Mouse (Mus musculus): ENCODE data around the gene Dis3. TPM values are rescaled to one million over a fixed set of nuclear protein-coding genes. Genes with fewer than 3 reads are reported as not detected.

Gene Dis3
- total RNA-seq (2021) = 21.2 and 24.9 TPM in 2 replicates
- long read RNA-seq, full-length matches to known transcripts = 3 of 12 reads
- long read RNA-seq, partial matches to known transcripts = 7 of 12 reads
- long read RNA-seq, other reads (novel, unspliced or antisense) = 2 of 12 reads

DNA sequence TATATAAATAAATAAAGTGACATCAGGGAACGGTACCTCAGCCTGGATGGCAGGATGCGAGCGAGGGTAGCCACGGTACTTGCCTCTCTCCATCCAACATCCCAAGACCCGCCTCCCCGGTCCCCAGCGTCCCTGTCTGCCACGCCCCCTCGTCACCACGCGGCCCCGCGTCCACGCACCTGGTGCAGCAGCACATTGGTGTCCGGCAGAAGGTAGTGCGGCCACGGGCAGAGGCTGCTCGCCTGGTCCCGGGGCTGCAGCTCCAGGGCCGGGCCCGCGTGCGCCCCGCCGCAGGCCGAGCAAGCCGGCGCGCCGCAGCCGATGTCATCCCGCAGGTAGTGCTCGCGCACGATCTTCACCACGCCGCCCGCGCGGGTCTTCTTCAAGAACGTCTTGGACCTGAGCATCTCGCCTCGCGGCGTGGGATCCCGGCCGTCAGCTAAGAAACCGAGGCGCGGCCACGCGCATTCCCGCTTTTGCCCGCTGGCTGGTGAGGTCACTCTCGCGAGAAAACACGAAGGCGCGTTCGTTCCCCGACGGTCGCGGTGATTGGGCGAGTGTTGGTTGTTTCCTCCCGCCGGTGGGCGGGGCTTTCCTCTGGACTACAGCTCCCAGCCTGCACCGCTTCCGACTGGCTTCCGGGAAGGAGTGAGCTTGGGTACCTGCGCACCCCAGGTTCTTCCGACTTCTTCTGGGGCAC lies at the start of gene Dis3, which contains the start of gene Pibf1:
TSS of gene Dis3 (minus strand) at position 504 of the 700 bp plus-strand sequence.
TSS of gene Pibf1 (plus strand) at position 158 of the 700 bp plus-strand sequence.
- peak; percentile 99 for DNase-seq

DNA sequence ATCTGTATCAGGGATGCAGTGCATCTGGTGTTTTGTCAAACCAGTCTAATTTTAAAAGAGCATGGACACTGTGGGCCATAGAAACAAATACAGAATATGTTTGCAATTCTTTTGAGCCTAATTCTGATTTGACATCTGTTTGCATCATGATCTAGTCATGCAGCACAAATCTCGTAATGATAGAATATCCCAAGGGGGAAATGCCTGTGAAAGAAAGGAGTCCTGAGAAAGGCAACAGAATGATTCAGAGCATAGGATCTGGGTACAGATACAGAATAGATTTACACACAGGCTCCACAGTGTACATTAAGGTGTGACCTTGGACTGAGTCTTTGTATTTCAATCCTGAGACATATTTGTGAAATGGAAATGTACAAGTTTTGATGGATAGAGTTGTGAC lies 47.3 kb upstream of the Dis3 start:
- DNase-seq = no peak

DNA sequence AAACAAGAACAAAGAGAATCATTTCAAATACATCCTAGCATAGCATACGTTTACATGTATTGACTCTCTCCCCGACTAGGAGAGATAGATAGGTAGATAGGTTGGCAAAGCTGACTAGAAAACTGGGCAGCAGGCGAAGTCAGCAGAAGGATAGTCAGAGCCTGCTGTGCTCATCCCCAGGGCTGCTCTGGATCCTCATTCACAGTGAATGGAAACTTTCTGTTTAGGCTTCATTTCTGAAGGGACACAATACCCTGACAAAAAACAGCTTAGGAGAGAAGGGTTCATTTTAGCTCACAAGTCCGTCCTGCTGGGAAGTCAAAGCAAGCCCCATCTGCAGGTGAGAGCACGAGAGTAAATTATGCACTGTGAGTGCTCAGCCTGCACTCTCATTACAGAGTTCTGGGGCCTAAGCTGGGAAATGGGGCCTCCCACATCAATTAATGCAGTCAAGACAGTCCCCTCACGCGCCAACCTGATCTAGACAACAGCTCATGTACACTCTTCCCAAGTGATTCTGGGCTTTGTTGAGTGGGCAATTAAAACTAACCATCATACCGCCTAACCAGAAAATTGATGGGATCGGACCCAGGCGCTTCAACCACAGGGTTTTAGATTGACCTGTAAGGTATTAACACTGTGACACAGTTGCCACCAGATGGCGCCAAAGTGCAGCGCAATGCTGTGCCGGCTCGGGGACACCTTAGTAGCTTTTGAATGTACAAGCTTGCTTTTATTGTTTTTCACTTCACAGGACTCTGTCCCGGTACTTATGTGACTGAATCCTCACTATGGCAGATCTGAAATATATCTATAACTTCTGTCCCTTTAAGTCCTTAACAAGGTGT lies 42.4 kb upstream of the Dis3 start:
- peak; percentile 87 for DNase-seq

DNA sequence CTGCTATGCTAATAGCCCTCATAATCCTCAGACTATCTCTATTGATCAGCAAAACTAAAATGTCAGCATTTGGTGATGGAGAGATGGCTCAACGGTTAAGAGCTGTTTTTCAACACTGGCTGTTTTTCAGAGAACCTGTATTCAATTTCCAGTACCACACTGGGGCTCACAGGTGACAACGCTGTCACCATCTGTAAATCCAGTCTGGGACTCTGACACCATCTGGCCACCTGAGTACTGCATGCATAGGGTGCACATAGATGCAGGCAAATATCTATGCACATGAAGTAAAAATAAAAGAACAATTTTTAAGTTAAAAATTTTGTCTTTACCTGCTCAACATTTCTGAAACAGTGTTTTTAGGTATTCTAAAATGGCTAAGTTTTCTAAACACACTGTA lies 40.5 kb upstream of the Dis3 start:
- no peak for DNase-seq

DNA sequence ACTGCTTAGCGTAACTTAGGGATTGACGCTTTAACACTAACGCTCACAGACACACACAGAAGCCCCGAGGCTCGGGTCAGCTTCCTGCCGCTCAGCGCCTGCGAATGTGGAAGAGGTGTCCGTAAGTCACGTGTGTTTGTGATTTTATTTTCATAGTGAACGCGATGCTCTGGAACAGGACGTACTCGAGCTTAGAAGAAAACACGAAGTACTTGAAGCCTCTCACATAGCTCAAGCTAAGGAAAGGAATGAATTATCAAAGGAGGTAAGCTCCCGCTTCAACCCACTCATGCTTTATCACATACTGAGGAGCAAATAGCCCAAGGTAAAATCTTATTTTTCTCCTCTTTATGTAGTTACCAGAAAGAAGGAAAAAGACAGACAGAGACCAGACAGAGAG lies 36.7 kb upstream of the Dis3 start:
- no peak for DNase-seq

DNA sequence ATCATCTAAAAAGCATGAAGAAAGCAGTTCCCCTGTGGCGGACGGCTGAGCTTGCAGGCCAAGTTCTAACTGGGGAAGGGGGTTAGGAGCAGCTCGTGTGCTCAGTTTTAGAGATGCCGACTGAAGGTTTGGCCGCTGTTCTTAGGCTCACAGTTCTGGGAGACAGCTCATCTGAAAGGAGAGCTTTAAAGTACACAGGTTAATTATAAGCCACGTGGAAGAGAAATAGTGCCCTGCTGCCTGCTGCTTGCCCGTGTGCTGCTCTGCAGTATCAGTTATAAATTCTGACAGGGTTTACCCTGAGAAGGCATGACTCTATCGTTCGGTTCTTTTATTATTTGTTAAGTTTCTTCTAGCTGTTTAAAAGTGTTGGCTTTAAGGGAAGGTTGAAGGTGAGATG lies 36.2 kb upstream of the Dis3 start:
- no peak for DNase-seq

DNA sequence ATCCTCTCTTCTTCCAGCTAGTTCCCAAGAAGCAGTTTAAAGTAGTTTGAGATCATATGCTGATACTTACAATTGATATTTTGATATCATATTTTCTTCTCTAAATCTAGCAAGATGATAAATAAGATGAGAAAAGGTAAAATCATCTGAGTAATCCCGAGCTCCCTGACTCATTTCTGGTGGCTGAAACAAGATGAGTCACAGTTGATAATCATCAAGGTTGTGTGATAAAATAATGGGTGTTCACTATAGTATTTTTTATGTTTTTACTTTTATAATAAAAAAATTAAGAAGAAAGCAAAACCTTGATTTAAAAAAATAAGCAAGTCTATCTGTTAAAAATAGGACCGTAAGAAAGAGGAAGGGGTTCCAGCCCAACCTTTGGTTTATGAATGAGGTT lies 34.5 kb upstream of the Dis3 start:
- DNase-seq = no peak

DNA sequence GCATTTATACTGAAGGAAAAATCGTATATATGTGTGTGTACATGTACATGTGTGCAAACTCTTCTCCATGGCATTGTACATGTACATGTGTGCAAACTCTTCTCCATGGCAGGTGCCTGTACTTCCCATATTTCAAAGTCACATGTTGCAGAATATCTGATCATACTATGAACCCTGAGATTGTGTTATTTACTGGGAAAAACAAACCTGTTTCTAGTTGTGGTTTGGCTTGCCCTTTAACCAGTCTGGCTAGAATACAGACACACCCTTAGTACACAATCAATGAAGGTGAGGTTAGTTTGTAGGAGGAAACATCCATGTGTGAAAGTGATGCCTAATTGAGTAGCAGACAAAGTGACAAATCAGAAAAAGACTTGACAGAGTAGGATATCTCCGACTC lies 29.5 kb upstream of the Dis3 start:
- DNase-seq = no peak

DNA sequence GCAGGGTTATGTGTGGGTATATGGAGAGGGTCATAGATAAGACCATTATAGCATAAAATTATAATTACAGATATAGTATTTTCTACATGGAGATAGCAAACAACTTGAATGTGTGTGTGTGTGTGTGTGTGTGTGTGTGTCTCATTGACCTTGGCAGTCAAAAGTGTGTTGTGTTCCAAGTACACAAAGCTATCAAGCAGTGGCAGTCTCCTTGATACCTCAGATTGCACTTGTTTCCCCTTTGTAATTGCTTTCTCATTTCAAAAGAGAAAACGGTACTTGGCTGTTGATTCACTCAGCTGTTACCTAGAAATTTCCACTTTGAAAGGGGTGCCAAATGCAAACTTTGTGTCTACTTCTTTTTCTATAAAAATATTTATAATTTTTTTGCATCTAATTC lies 27.9 kb upstream of the Dis3 start:
- no peak for DNase-seq

DNA sequence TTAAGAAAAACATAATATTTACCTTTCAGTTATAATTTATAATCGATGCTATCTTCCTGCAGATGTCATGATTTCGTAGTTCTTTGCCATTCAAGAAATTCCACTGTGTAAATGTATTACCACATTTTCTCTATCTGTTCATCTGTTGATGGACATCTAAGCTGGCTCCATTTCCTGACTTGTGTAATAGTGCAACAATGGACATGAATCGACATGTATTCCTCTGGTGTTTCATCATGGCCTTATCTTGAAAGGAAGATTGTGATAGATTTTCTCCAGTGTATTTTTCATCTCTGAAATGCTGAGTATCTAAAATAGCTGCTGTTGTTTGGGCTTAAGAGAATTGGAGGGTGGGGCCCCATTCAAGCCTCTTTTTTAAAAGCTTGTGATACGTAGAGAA lies 27.1 kb upstream of the Dis3 start:
- no peak for DNase-seq

DNA sequence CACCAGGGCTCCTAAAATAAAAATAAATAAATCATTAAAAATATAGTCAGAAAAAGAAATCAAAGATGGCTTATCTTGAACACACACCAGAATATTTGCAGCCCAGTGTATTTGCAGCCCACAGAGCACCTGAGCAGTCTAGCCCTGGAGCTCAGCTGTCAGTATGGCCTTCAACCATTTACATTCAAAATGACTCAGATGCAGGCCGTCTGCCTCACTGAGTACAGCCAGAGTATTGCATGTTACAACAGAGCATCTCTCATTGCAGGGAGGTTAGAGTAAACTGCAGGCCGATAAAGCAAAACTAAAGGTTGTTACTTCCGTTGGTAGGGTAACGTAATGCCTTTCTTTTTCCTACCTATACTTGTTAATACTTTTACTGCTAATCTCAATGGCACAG lies 24.5 kb upstream of the Dis3 start:
- no peak for DNase-seq

DNA sequence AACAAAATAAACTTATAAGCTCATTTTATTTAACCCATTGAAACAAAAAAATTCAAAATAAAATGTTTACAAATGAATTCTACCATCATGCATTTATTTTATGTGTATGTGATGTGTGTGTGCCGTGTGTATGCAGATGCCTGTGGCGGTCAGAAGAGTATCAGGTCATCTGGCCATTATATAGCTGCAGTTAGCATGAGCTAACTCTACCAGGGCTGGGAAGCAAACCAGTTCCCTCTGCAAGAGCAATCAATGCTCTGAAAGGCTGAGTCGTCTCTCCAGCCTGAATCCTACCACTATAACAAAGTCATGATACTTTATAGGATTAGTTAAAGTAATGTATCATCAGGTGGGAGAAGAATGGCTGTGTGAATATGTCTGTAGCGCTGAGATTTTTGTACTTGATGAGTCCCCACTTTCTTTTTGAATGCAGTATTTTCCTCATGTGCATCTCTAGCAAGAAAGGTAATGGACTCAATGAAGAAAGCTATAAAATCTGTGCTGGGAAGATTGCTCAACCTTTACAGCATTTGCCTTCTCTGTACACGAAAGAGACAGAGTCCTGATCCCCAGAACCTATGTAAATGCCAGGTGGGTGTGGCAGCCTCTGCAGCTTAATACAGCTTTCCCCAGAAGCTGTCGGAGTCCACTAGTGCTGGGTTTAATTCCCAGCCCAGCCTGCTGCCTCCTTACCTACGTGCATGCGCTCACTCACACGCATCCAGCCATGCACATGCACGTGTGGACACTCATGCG lies 22.2 kb upstream of the Dis3 start:
- DNase-seq = no peak

DNA sequence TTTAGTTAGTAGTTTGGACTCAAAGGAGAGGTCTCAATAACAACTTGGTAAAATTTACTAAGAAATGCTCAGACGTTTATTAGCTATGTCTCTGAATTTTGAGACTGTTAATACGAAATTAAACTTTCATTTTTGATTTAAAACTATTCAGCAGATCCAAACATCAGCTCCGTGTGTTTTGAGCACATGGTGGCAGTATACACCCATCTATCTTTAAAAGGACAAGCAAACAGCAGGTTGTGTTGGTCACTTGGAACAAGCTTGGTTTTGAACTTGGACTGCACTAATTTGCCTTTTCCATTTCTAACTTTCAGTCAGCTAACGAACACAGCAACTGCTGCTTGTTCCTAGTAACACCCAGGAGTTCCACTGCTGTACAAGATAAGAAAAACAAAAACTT lies 18.0 kb upstream of the Dis3 start:
- DNase-seq = no peak

DNA sequence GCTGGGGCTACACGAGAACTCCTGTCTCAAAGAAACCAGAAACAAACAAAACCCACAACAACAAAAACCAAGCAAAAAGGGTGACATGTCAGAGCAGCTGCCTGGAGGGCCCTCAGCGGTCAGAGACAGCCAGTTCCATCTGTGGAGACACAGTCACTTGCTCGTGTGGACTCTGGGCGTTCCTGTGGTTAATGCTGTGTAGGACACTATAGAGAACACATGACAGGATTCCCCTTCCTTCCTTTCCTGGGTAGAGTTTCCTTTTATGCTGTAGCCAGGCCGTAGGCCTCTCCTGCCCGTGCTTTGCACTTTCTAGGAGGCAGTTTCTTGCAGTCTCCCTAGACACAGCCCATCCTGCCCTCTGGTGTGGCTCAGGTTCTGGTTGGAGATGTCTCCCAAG lies 9.2 kb upstream of the Dis3 start:
- DNase-seq = no peak

DNA sequence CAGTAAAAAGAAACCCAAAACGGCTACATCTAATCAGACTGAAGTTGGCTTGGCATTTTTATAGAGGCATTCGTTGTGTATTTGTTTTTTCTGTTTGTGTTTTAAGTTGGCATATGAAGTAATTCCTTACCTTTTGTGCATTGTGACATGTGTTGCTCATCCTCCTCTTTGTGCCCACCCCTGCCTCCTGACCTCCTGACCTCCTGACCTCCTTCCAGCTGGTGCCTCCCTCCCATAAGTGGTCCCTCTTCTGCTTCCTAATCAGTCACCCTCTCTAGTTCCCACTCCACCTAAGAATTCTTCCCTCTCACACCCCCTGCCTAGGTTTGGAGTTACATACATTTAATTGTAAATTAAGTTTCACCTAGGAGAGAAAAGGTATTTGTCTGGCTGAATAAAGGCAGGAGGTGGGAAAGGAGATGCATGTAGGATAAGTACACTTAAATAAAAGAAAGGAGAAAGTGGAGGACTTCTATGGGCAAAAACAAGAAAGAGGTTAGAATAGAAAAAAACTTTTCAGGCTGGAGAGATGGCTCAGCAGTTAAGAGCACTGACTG lies 8.1 kb upstream of the Dis3 start:
- DNase-seq = no peak

DNA sequence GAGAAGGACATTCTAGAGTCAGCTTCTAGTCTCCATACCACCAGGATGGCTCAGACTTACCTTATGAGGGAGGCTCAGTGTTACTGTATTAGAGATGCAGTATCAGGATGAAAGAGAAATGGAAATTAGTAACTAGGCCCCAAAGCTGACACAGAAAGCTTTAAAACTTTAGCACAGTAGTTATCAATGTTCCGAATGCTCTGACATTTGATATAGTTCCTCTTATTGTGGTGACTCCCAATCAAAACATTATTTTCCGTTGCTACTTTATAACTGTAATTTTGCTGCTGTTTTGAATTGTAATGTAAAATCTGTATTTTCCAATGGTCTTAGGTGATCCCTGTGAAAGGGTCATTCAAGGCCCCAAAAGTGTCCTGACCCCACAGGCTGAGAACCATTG lies 7.1 kb upstream of the Dis3 start:
- DNase-seq = no peak

DNA sequence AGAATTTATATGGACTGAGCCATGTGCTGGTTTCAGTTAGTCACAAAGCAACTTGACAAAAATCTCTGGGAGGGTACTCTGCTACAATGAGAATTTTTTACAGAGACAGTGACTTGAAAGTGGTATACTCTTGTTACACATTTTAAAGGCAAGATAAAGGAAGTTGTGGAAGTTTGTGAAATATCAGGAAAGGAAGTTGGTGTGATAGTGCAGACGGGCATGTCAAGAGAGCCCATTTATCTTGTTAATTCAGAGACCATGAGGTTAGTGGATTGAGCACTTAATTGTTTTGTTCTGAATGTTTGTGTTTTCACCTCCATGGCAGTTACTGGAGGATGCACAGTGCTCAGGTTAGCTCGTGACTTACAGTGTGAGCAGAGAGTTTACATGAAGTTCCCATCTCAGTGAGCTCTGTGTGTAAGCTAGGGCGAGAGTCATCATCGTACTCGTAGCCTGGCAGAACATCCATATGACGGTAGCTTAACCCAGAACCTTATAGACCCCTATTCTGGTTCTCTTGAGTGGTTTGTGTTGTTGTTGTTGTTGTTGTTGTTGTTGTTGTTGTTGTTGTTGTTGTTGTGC lies 5.1 kb upstream of the Dis3 start:
- DNase-seq = no peak

DNA sequence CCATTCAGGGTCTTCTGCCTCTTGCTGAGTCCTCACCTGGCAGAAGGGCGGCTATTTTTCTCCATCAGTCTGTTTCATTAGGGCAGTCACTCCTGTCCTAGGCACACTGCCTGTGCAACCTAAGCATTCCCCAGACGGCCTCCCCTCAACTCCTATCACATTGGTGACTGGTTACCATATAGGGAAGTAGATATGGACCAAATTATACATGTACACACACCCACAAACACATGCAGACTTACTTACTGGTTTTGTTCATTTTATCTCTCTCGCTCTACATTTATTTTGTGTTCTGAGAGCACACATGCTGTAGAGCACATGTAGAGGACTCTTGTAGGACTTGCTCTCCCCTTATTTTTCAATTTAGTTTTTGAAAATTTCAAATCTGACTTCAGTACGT lies 3.5 kb upstream of the Dis3 start:
- DNase-seq = no peak

DNA sequence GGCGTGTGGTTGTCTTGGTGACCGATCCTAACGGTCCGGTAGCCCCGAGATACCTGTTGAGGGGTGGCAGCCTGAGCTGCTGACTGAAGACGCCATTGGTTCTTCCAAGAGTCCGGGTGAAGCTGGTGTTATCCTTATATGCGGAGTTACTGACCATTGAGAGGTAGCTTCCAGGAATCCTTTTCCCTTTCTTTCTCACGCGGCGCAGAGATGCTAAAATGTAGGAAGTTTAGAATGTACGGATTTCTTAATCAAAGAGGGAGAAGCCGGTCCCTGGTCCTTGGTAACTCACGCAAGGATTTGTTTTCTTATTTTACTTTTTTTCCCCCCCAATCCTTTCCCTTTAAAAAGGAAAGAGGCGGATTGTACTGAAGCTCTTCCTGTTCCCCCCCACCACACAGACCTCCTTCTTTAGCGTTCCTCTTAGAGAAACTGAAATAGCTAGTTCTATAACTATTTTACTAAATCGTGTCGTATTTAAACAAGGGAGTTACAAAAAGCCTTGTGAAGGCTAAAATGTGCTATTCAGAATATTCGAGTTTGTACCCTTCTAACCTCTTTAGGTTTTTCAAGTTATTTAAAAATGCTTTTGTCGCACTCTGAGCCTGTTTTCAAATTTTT lies 507 bp upstream of the Dis3 start:
- DNase-seq = no peak

DNA sequence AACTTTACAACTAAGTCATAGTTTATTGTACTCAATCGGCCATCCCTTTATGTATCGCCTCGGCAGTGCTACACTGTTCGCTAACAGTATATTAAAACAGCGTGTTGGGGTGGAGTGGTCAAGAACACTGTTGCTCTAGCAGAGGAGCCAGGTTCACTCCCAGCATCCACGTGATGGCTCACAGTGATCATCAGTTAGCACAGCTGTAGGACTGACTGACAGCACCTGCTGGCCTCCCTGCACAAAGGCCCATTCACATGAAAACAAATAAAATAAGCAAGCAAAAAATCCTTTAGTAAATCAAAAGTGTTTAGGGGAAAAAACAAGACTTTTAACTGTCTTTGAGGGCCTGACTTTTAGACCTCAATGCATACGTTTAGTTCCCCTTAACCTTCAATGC lies 10.6 kb downstream of the Dis3 start:
- DNase-seq = no peak

DNA sequence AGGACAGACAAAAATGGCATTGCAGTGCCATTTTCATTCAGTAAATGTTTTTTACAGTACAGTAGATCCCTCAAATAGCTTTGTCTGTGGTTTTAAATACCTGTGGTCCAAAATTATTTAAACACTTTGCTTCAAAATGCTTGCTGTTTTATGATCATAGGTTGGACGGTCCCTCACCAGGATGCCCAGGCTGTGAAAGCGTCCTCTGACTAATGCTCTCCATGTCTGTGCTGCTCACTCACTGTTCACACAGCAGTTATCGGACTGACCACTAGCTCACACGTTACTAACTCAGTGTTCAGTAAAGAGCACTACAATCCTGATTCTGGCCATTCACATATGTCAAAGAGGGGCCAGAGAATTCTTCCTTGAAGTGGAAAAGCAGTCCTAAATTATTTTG lies 28.4 kb downstream of the Dis3 start:
- no peak for DNase-seq

DNA sequence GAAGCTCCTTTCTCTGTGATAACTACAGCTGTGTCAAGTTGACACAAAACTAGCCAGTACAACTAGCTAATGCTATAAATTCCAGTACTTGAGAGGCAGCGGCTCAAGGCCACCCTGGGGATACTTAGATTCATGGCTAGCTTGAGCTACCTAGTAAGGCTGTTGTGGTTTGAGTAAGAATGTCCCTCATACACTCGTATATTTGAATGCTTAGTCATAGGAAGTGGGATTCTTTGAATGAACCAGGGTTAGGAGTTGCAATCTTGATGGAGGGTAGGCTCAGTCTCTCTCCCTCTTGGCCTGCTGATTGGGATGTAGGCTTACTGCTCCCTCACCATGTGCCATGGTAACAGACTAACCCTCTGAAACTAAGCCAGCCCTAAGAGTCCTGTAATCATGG lies 36.5 kb downstream of the Dis3 start:
- DNase-seq = no peak

All from adrenal gland, postnatal 25 days (tissue).